Mouse (Mus musculus): ENCODE results near the gene Tln1. TPM values are rescaled to one million over a fixed set of nuclear protein-coding genes. Genes with fewer than 3 reads are reported as not detected.
"Not testable (repeated sequence)": the region's sequence is repeated elsewhere in the genome, so short reads cannot be mapped to it uniquely, and the experiment has no call there.

Tln1 gene
- polyA plus RNA-seq, 1 experiment from 2014 or later, result 64.9 TPM

DNA sequence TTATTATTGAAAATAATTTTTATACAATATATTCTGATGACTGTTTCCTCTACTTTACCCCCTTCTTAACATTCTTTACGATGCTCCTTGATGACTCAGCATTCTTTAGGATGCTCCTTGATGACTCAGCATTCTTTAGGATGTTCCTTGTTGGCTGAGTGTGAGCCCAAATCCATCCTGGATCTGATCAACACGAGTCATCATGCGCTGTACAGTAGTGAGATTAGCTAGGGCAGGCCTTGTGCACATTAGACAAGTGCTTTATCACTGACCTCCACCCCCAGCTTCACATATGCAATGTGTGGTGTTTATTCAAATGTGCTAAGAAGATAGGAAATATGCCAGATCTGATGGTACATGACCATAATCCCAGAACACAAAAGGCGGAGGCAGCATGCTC, 35.7 kb upstream of the Tln1 start:
- Histone ChIP-seq H3K4me2 (ENCODE audit: low read length) (no peak overlapping the region), H3K27me3 (ENCODE audit: insufficient read depth, low read length) (no peaks in the 10 kb centered on the region), H3K4me1 (replicated peaks; ENCODE audit: insufficient read depth, low read length) (no peaks in the 10 kb centered on the region), H3K9ac (ENCODE audit: low read depth, low read length) (no peak overlapping the region), H3K36me3 (ENCODE audit: insufficient read depth, low read length) (no peaks in the 10 kb centered on the region), H3K4me3 (replicated peaks; ENCODE audit: low read depth, low read length) (no peak overlapping the region), H3K27ac (no peak overlapping the region), H3K9me3 (replicated peaks; ENCODE audit: low read length) (no peaks in the 10 kb centered on the region)
- 82% methylated on average over 4 of the region's 4 CpGs for WGBS
- TF ChIP-seq CTCF (IDR thresholded peaks at IDR 0.05; ENCODE audit: low read depth), result no peak
- DNase-seq (ENCODE audit: low spot score), result no peak
- no peak for ATAC-seq (replicated peaks; ENCODE audit: low FRiP score, low read depth)

DNA sequence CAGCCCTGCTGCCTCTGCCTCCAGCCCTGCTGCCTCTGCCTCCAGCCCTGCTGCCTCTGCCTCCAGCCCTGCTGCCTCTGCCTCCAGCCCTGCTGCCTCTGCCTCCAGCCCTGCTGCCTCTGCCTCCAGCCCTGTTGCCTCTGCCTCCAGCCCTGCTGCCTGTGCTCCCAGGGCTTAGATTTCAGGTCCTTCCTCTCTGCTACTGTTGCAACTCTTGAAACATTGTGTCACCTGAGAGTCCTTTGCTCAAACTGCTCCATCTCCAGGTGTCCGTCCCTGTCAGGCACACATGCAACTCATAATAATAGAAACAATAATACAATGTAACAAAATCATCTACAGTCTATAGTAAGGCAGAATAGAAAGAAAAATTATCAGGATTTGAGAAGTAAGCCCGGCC, 34.1 kb upstream of the Tln1 start:
- 76% methylated on average over 2 of the region's 2 CpGs for WGBS
- H3K4me1 ChIP-seq (replicated peaks; ENCODE audit: insufficient read depth, low read length); H3K9me3 ChIP-seq (replicated peaks; ENCODE audit: low read length); DNase-seq (ENCODE audit: low spot score); H3K4me2 ChIP-seq (ENCODE audit: low read length); H3K36me3 ChIP-seq (ENCODE audit: insufficient read depth, low read length); H3K4me3 ChIP-seq (replicated peaks; ENCODE audit: low read depth, low read length); H3K27me3 ChIP-seq (ENCODE audit: insufficient read depth, low read length); H3K9ac ChIP-seq (ENCODE audit: low read depth, low read length); H3K27ac ChIP-seq; ATAC-seq (replicated peaks; ENCODE audit: low FRiP score, low read depth): not testable (repeated sequence)

DNA sequence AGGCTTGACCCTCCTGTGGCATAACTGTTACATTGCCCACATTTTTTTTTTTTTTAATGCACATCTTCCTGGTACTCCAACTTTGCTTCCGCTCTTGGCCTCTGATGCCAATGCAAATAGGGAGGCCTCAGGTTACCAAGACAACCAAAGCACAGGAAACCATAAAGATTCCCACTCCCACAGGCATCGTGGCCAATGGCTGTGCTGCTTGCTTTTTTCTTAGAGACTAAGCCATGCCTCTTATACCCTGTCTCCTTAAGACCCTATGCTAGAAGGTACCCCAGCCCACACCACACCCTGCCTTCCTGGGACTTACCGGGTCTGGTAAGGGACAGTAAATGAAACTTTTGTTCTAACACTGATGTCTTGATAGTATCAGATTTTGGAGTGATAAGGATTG, 31.0 kb upstream of the Tln1 start:
- Histone ChIP-seq H3K9me3 (replicated peaks; ENCODE audit: low read length) (no peaks in the 10 kb centered on the region), H3K36me3 (ENCODE audit: insufficient read depth, low read length) (no peaks in the 10 kb centered on the region), H3K4me1 (replicated peaks; ENCODE audit: insufficient read depth, low read length) (no peaks in the 10 kb centered on the region), H3K27me3 (ENCODE audit: insufficient read depth, low read length) (no peaks in the 10 kb centered on the region), H3K27ac (no peak overlapping the region), H3K4me3 (replicated peaks; ENCODE audit: low read depth, low read length) (no peak overlapping the region), H3K9ac (ENCODE audit: low read depth, low read length) (no peak overlapping the region), H3K4me2 (ENCODE audit: low read length) (no peak overlapping the region)
- WGBS, result 38% methylated on average over 3 of the region's 3 CpGs
- no peak for ATAC-seq (replicated peaks; ENCODE audit: low FRiP score, low read depth)
- no peak for TF ChIP-seq CTCF (IDR thresholded peaks at IDR 0.05; ENCODE audit: low read depth)
- no peak for DNase-seq (ENCODE audit: low spot score)

DNA sequence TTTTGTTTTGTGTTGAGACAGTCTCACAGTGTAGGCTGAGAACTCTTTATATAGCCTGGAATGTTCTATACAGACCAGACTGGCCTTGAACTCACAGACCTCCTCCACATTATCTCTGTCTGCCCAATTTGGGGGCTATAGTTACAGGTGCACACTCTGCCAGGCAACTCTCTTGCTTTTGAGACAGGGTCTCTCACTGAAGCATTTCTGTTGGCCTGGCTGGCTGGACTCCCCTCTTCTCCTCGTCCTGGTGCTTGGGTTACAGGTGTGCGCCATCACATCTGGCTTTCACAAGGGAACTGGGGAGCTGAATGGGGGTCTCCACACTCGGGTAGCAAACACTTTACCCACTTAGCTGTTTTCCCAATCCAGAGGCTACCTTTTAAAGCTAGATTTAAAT, 29.5 kb upstream of the Tln1 start:
- TF ChIP-seq CTCF (IDR thresholded peaks at IDR 0.05; ENCODE audit: low read depth), result no peak
- no peak overlapping the region for H3K9ac ChIP-seq (ENCODE audit: low read depth, low read length)
- no peak overlapping the region for H3K4me3 ChIP-seq (replicated peaks; ENCODE audit: low read depth, low read length)
- no peaks in the 10 kb centered on the region for H3K36me3 ChIP-seq (ENCODE audit: insufficient read depth, low read length)
- H3K27ac ChIP-seq, result no peak overlapping the region
- H3K4me2 ChIP-seq (ENCODE audit: low read length), result no peak overlapping the region
- DNase-seq (ENCODE audit: low spot score) (no peak), ATAC-seq (replicated peaks; ENCODE audit: low FRiP score, low read depth) (no peak)
- WGBS, result 74% methylated on average over 3 of the region's 3 CpGs
- no peaks in the 10 kb centered on the region for H3K4me1 ChIP-seq (replicated peaks; ENCODE audit: insufficient read depth, low read length)
- no peaks in the 10 kb centered on the region for H3K27me3 ChIP-seq (ENCODE audit: insufficient read depth, low read length)
- H3K9me3 ChIP-seq (replicated peaks; ENCODE audit: low read length), result no peaks in the 10 kb centered on the region

DNA sequence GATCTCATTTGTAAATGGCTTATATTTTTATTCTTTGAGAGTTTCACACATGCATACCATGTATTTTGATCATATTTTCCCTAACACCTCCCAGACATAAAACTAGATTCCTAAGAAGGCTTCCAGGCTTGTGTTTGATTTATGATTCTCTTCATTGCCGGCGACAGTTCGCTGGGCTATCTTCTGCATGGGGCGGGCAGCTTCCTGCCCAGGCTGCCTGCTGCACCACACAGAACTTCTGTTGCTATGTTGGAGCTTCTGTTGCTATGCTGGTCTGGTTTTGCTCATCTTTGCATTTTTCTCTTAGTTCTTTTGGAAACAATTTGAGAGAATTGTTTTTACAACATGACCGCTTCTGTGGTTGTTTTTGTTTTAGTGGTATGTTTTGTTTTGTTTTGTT, 29.1 kb upstream of the Tln1 start:
- WGBS, result 29% methylated on average over 5 of the region's 5 CpGs
- DNase-seq (ENCODE audit: low spot score) (peak; percentile 35), ATAC-seq (replicated peaks; ENCODE audit: low FRiP score, low read depth) (no peak)
- Histone ChIP-seq H3K4me1 (replicated peaks; ENCODE audit: insufficient read depth, low read length) (no peaks in the 10 kb centered on the region), H3K9me3 (replicated peaks; ENCODE audit: low read length) (no peaks in the 10 kb centered on the region), H3K9ac (ENCODE audit: low read depth, low read length) (no peak overlapping the region), H3K27me3 (ENCODE audit: insufficient read depth, low read length) (no peaks in the 10 kb centered on the region), H3K27ac (no peak overlapping the region), H3K4me3 (replicated peaks; ENCODE audit: low read depth, low read length) (no peak overlapping the region), H3K4me2 (ENCODE audit: low read length) (no peak overlapping the region), H3K36me3 (ENCODE audit: insufficient read depth, low read length) (no peaks in the 10 kb centered on the region)
- TF ChIP-seq CTCF (IDR thresholded peaks at IDR 0.05; ENCODE audit: low read depth), result no peak

DNA sequence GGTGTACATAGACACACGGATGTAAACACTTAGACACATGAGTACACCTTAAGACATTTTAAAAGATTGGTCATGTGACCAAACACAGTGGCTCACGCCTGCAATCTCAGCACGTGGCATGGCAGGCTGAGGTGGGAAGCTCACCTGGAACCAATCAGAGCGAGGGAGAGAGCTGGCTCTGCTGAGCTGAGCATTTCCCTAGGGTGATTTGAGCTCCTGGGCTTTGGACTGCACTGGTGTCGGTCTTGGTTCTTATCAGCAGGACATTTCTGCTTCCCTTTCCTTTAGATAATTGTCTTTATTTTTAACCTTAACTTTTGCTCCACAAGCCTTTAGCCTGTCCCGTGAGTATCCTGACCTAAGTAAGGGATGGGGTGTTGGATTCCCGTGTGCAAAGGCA, 25.2 kb upstream of the Tln1 start:
- H3K27ac ChIP-seq, result no peak overlapping the region
- no peaks in the 10 kb centered on the region for H3K27me3 ChIP-seq (ENCODE audit: insufficient read depth, low read length)
- DNase-seq (ENCODE audit: low spot score) (no peak), ATAC-seq (replicated peaks; ENCODE audit: low FRiP score, low read depth) (no peak)
- H3K4me2 ChIP-seq (ENCODE audit: low read length), result no peak overlapping the region
- WGBS, result 55% methylated on average over 7 of the region's 7 CpGs
- no peak overlapping the region for H3K9ac ChIP-seq (ENCODE audit: low read depth, low read length)
- 0 out of 2 replicates have a peak, but pooled peaks cover 5% of the 10 kb centered on the region for H3K4me1 ChIP-seq (replicated peaks; ENCODE audit: insufficient read depth, low read length)
- H3K36me3 ChIP-seq (ENCODE audit: insufficient read depth, low read length), result peaks cover 13% of the 10 kb centered on the region
- no peaks in the 10 kb centered on the region for H3K9me3 ChIP-seq (replicated peaks; ENCODE audit: low read length)
- no peak overlapping the region for H3K4me3 ChIP-seq (replicated peaks; ENCODE audit: low read depth, low read length)
- no peak for TF ChIP-seq CTCF (IDR thresholded peaks at IDR 0.05; ENCODE audit: low read depth)

DNA sequence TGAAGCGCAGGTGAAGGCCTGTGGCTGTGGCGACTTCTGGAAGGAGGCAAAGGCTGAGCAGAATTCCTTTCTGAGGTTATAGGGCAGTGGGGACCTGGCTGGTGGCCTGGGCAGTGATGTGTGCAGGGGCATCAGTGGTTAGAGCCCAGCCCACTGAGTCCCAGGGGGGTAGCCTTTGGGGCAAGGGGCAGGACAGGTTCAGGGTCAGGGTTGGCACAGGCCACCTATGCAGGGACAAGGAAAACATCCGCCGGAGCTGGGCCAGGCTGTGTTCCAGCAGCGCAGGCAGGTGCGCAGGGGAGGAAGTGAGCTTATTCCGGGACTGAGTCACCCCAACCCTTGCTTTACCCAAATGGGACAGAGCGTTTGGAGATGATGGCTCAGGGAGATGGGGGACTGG, 23.9 kb upstream of the Tln1 start:
- WGBS, result 65% methylated on average over 8 of the region's 8 CpGs
- H3K36me3 ChIP-seq (ENCODE audit: insufficient read depth, low read length), result peaks cover 25% of the 10 kb centered on the region
- no peak overlapping the region for H3K9ac ChIP-seq (ENCODE audit: low read depth, low read length)
- H3K4me3 ChIP-seq (replicated peaks; ENCODE audit: low read depth, low read length), result no peak overlapping the region
- ATAC-seq (replicated peaks; ENCODE audit: low FRiP score, low read depth) (no peak), DNase-seq (ENCODE audit: low spot score) (no peak)
- no peak overlapping the region for H3K27ac ChIP-seq
- 0 out of 2 replicates have a peak, but pooled peaks cover 5% of the 10 kb centered on the region for H3K4me1 ChIP-seq (replicated peaks; ENCODE audit: insufficient read depth, low read length)
- no peak overlapping the region for H3K4me2 ChIP-seq (ENCODE audit: low read length)
- TF ChIP-seq CTCF (IDR thresholded peaks at IDR 0.05; ENCODE audit: low read depth), result no peak
- H3K9me3 ChIP-seq (replicated peaks; ENCODE audit: low read length), result no peaks in the 10 kb centered on the region
- no peaks in the 10 kb centered on the region for H3K27me3 ChIP-seq (ENCODE audit: insufficient read depth, low read length)
